Mouse (Mus musculus): Measurements from ENCODE around the gene Phf24.

Gene Phf24

GRCm38 (mm10) chr4:42913391-42913790, 3.1 kb upstream of the Phf24 start:
- no peak for DNase-seq (ENCODE audit: low spot score in 2 of 2)

- DNase-seq (ENCODE audit: low spot score in 2 of 2), result no peak
Observed at GRCm38 (mm10) chr4:42915311-42915710, 1.1 kb upstream of the Phf24 start.

- DNase-seq (ENCODE audit: low spot score in 2 of 2), result no peak
Observed at GRCm38 (mm10) chr4:42915966-42916365, 494 bp upstream of the Phf24 start.

- no peak for DNase-seq (ENCODE audit: low spot score in 2 of 2)
Observed at GRCm38 (mm10) chr4:42917402-42917774, 928 bp downstream of the Phf24 start.

GRCm38 (mm10) chr4:42920726-42921125, 4.3 kb downstream of the Phf24 start:
- no peak for DNase-seq (ENCODE audit: low spot score in 2 of 2)

GRCm38 (mm10) chr4:42921536-42921935, 5.1 kb downstream of the Phf24 start:
- DNase-seq (ENCODE audit: low spot score in 2 of 2), result no peak

- DNase-seq (ENCODE audit: low spot score in 2 of 2), result no peak
Observed at GRCm38 (mm10) chr4:42922056-42922455, 5.6 kb downstream of the Phf24 start.

GRCm38 (mm10) chr4:42922461-42922860, 6.0 kb downstream of the Phf24 start:
- no peak for DNase-seq (ENCODE audit: low spot score in 2 of 2)

GRCm38 (mm10) chr4:42924095-42924710, 7.7 kb downstream of the Phf24 start:
- DNase-seq (ENCODE audit: low spot score in 2 of 2), result no peak

GRCm38 (mm10) chr4:42928209-42928608, 11.7 kb downstream of the Phf24 start:
- no peak for DNase-seq (ENCODE audit: low spot score in 2 of 2)

GRCm38 (mm10) chr4:42928952-42929351, 12.5 kb downstream of the Phf24 start:
- DNase-seq (ENCODE audit: low spot score in 2 of 2), result no peak

GRCm38 (mm10) chr4:42932229-42932969, 15.9 kb downstream of the Phf24 start:
- DNase-seq (ENCODE audit: low spot score in 2 of 2), result peak in 1 of 2 experiments; percentile 35

GRCm38 (mm10) chr4:42933630-42934029, 17.2 kb downstream of the Phf24 start:
- peak; percentile 70 to 73 for DNase-seq (ENCODE audit: low spot score in 2 of 2)

GRCm38 (mm10) chr4:42941396-42941795, 24.9 kb downstream of the Phf24 start:
- no peak for DNase-seq (ENCODE audit: low spot score in 2 of 2)

- no peak for DNase-seq (ENCODE audit: low spot score in 2 of 2)
Observed at GRCm38 (mm10) chr4:42943341-42943740, 26.9 kb downstream of the Phf24 start.

- DNase-seq (ENCODE audit: low spot score in 2 of 2), result no peak
Observed at GRCm38 (mm10) chr4:42944185-42944584, 27.7 kb downstream of the Phf24 start.

- peak in 1 of 2 experiments; percentile 22 for DNase-seq (ENCODE audit: low spot score in 2 of 2)
Observed at GRCm38 (mm10) chr4:42945043-42945442, 28.6 kb downstream of the Phf24 start.

- DNase-seq (ENCODE audit: low spot score in 2 of 2), result no peak
Observed at GRCm38 (mm10) chr4:42945445-42945844, 29.0 kb downstream of the Phf24 start.

- peak in 1 of 2 experiments; percentile 46 for DNase-seq (ENCODE audit: low spot score in 2 of 2)
Observed at GRCm38 (mm10) chr4:42945952-42946351, 29.5 kb downstream of the Phf24 start.

- DNase-seq (ENCODE audit: low spot score in 2 of 2), result no peak
Observed at GRCm38 (mm10) chr4:42946733-42947290, 30.4 kb downstream of the Phf24 start.

GRCm38 (mm10) chr4:42948527-42948926, 32.1 kb downstream of the Phf24 start:
- DNase-seq (ENCODE audit: low spot score in 2 of 2), result no peak

GRCm38 (mm10) chr4:42949051-42949675, 32.7 kb downstream of the Phf24 start:
- no peak for DNase-seq (ENCODE audit: low spot score in 2 of 2)

GRCm38 (mm10) chr4:42949676-42950051, 33.2 kb downstream of the Phf24 start, which contains the start of gene Dnajb5:
TSS of gene Dnajb5 (plus strand) at chr4:42949814.
- peak; percentile 99 for DNase-seq (ENCODE audit: low spot score in 2 of 2)
